Mouse (Mus musculus): ENCODE data around the gene Kifc3. TPM values are rescaled to one million over a fixed set of nuclear protein-coding genes. Genes with fewer than 3 reads are reported as not detected.
A peak's percentile ranks its signal among the peaks of the same experiment; 100 is the strongest.
"Not testable (repeated sequence)": the region's sequence is repeated elsewhere in the genome, so short reads cannot be mapped to it uniquely, and the experiment has no call there.

Gene Kifc3
- 8.6 and 8.7 TPM in 2 replicates for polyA plus RNA-seq (2015; fragmentation: Nextera tagmentation; extraction: Ambion mirVana)

DNA sequence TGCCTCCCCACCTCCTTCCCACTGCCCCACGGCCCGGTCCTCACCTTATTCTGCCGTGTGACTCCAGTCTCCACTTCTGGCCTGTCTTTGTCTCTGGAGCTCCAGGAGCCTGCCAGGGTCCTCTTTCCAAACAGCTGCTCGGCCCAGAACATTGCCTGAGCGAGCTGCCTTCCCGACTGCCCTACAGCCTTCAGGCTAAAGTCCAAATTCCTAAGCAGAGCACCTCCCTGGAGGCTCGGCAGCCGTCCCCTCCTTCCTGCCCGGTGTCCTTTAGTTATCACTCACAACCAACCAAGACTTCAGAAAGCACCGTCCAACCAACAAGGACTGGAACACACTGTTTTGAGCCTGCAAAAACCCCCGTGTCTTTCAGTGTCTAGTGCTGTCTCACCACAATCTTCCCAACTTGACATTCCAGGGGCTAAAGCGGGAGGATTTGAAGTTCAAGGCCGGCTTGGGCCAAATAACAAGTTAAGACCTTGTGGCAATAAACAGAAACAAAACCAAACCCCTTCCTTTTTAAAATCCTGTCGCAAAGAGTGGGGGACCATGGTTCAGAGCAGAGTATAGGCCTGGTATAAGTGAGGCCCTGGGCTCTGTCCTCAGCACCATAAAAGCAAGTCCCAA is at the start of gene Kifc3:
Gene Kifc3 (minus strand): TSS at position 164 of the 627 bp plus-strand sequence.
- no peak for DNase-seq (ENCODE audit: low spot score)

- no peak for DNase-seq (ENCODE audit: low spot score)
These were observed 49.4 kb upstream of the Kifc3 start for GRCm38 (mm10) chr8:95252056-95252455.

DNA sequence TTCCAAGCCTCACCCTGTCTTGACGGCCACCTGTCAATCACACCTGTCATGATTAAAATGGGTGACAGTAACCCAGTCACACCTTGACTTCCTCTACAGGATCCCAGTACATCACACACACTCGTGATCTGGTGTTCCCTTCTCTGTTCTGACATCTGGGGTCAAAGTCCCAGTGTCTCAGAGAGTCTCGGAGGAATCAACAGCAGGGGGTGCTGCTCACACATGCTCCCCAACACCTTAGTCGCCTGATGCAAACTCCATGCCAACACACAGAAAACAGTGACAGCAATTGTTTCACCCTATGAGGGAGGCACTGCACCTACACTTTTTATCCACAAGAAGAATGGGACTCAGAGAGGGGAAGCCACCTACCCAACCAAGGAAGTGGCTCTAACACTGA is 47.2 kb upstream of the Kifc3 start:
- DNase-seq (ENCODE audit: low spot score): peak; percentile 73

- peak; percentile 57 for DNase-seq (ENCODE audit: low spot score)
These were observed 44.7 kb upstream of the Kifc3 start for GRCm38 (mm10) chr8:95247277-95247676.

DNA sequence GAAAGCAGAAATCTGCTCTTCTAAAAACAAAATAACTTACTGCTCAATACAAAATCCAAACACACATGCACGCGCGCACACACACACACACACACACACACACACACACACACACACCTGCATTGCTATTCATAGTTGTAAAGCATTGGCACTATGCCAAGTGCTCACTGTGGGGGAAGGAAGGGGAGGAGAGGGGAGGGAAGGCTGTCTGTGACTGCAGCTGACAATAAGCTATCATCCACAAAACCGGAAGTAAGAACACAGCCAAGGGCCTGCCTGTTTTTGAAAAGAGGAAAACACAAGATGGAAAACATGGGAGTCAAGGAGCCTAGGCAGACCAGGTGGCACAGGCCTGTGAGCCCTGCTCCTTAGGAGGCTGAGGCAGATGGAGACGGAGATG is 42.6 kb upstream of the Kifc3 start:
- peak; percentile 93 for DNase-seq (ENCODE audit: low spot score)

GRCm38 (mm10) chr8:95243853-95244252 is 41.2 kb upstream of the Kifc3 start:
- no peak for DNase-seq (ENCODE audit: low spot score)

DNA sequence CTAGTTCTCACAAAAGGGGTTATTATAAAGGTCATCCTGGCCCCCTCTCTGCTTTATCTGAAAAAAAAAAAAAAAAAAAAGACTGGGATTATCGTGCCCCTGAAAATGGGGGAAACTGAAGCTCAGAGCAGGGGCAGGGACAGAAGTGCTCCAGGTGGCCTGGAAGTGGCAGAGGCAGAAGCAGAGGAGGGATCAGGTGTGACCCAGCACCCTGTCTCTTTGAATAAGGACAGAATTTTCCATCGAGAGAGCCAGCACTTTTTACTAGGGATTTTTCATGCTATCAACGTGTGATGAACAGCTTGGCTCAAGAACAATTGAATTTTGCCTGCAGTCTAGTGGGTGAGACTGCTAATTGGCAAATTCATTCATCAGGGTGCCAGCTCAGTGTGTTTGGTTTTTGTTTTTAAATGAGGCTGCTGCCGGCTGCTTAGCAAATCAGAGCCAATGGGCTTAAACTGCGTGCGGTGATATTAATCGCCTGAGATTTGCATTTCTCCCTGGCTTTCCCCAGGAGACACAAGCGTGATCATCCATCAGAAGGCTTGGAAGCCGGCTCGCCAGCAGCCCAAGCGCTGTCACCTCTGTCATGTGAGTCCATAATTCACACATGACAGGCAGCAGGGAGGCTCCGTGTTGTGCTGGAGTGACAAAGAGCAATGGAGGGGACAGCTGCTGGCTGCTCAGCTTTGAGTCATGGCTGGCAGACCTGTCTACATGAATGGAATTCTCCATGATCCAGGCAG is 40.4 kb upstream of the Kifc3 start:
- DNase-seq (ENCODE audit: low spot score): no peak

- DNase-seq (ENCODE audit: low spot score): no peak
These were observed 39.6 kb upstream of the Kifc3 start for GRCm38 (mm10) chr8:95242099-95242825.

- DNase-seq (ENCODE audit: low spot score): peak; percentile 72
These were observed 33.1 kb upstream of the Kifc3 start for GRCm38 (mm10) chr8:95235683-95236082.

DNA sequence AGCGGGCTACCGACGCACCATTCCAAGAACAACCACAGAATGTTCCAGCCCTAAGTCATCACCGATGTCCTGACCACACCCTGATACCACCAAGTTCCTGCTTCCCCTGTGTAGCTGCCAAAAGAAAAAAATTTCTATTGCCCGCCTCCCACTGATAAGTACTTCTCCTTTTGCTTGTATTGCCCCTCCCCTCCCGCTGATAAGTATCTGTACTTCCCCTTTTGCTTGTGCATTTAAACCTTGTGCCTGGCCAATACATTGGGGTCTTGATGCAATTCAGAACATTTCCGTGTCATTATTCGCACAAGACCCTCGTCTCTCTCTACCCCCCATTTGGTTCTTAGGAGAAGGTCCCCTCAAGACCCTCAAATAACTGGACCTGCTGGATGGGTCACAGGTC is 27.5 kb upstream of the Kifc3 start:
- DNase-seq (ENCODE audit: low spot score): not testable (repeated sequence)

- DNase-seq (ENCODE audit: low spot score): no peak
These were observed 24.5 kb upstream of the Kifc3 start for GRCm38 (mm10) chr8:95227151-95227468.

- no peak for DNase-seq (ENCODE audit: low spot score)
These were observed 23.9 kb upstream of the Kifc3 start for GRCm38 (mm10) chr8:95226251-95227150.

DNA sequence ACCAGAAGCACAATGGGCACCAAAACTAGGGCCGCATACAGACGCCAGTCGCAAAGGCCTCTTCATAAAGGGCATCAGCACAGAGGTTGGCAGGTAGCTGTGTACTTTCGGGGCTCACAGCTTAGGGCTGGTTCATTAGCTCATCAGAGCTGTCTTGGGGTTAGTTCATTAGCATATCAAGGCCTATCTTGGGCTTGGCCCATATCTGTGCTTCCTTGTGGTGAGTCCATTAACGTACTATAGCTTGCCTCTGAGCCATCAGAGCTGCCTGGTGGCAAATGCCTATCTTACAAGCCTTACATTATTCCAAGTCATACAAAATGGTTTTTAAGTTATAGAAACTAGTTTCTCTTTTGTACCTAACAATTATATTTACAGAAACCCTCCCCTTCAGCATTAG is 21.4 kb upstream of the Kifc3 start:
- no peak for DNase-seq (ENCODE audit: low spot score)

GRCm38 (mm10) chr8:95221045-95221444 is 18.4 kb upstream of the Kifc3 start:
- DNase-seq (ENCODE audit: low spot score): no peak

GRCm38 (mm10) chr8:95220571-95220998 is 18.0 kb upstream of the Kifc3 start:
- DNase-seq (ENCODE audit: low spot score): no peak

GRCm38 (mm10) chr8:95219623-95220022 is 17.0 kb upstream of the Kifc3 start:
- no peak for DNase-seq (ENCODE audit: low spot score)

- no peak for DNase-seq (ENCODE audit: low spot score)
These were observed 13.2 kb upstream of the Kifc3 start for GRCm38 (mm10) chr8:95215709-95216360.

GRCm38 (mm10) chr8:95209924-95210323 is 7.3 kb upstream of the Kifc3 start:
- no peak for DNase-seq (ENCODE audit: low spot score)

DNA sequence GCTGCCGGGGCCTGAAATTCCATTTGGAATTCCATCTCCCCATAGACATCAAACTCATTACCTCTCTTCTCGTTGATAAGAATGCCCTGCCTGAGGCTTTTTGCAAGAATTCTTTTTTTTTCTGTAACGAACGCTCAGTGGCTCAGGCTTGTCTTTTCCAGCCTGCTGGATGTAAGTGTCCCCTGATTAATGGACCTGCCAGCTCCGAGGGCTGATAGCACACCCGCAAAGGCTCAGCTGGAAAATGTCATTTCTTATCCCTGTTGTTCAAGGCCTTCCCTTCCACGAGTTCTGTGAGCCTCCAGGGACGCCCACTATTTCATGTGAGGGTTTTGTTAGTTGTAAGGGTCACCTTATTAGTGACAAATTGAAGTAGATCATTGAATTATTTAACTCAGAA is 3.3 kb upstream of the Kifc3 start:
- DNase-seq (ENCODE audit: low spot score): no peak

DNA sequence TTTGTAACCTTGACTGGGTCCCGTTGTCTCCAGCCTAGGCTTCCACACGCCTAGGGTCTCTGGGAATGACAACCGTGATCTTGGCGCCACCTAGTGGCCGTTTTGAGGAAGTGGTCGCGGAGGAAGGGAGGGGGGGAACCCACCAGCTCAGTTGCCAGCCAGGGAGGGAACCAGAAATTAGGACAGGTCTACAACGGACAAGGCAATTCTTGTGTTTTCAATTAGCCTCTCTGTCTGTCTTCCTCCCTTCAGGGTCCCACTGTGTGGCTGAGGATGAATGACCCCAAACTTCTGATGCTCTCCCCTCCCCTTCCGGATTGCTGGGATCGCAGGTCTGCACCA is 1.4 kb upstream of the Kifc3 start:
- peak; percentile 74 for DNase-seq (ENCODE audit: low spot score)
